Mouse (Mus musculus): ENCODE measurements around the gene Eif2b3.
A peak's percentile ranks its signal among the peaks of the same experiment; 100 is the strongest.

GRCm38 (mm10) chr4:116995131-116995797 is 23.9 kb upstream of the Eif2b3 start, which contains the start of gene Hectd3:
- peak; percentile 63 for TF ChIP-seq POLR2A (IDR thresholded peaks at IDR 0.05; ENCODE audit: insufficient read length, low read depth)
- no peak for TF ChIP-seq REST (IDR thresholded peaks at IDR 0.05; ENCODE audit: insufficient read depth, insufficient read length)
